9 mouse cellular contexts compared by ENCODE assay signal in the genomic region with DNA sequence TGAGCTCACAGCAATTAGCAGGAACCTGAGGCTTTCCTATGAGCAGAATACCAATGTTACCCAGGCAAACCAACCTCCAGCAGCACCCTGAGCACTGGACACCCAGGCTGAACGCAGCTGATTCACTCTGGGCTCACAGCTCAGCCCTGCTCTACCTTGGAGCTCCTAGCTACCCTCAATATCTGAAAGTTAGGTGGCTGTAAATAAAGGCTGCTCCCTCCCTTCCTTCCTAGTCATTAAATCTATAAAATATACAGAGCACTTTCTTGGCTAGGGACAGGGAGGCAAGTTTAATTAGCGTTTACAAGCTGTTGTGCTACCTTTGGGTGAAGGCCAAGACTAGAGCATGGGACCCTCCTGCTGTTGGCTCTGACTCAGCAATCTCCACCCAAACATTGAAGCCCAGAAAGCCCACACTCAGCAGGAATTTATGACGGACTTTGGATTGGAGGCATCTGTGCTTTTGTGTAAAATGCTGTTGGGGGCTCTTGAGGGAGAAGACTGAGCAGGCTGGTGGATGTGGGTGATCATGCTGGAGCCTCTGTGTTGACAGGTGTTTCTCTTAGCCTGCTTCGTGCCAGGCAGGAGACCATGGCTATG.
DNase-seq lines count a peak whose midpoint lies in the region; ATAC-seq lines count a peak whose summit lies in the region.
"Had no signal": no experiment of that assay in that cellular context is flagged by ENCODE, and none has a peak within 500 bp of the region (broad histone marks: within the 10 kb centered on the region; RNA-seq: fewer than 3 reads in every experiment).

No protein-coding gene starts in this region.

- H3K9ac ChIP-seq in kidney, embryonic 14.5 days (ENCODE audit: low read depth, low read length), result no peak overlapping the region
- no peak overlapping the region for H3K9ac ChIP-seq in stomach, embryonic 16.5 days (ENCODE audit: low read length)

- ATAC-seq in kidney, embryonic 14.5 days (ENCODE audit: low FRiP score, low TSS enrichment), result peak; percentile 65; the same call in 1 of the 2 replicates
- peak; percentile 60; the same call in 1 of the 2 replicates for ATAC-seq in stomach, embryonic 16.5 days (ENCODE audit: insufficient read depth, low FRiP score)
- no peak for ATAC-seq in megakaryocyte progenitor cell, adult 5-6 weeks (replicated peaks; ENCODE audit: poor library complexity)

- peak; percentile 17 to 28 for DNase-seq in layer of hippocampus, adult 8-10 months (ENCODE audit: low spot score in 2 of 2)
- no peak for DNase-seq in layer of hippocampus, postnatal 25 days (ENCODE audit: extremely low spot score in 1 of 2, low spot score in 1 of 2)
- DNase-seq in right cerebral cortex, postnatal 4 days, result peak; percentile 8
- DNase-seq in right cerebral cortex, adult 2 months (ENCODE audit: low spot score in 2 of 2), result no peak
- DNase-seq in urinary bladder, adult 18-20 months (ENCODE audit: low spot score in 2 of 2), result no peak
- DNase-seq: cerebellum, adult 9-10 months had no signal

- no peak overlapping the region for H3K4me2 ChIP-seq in kidney, embryonic 14.5 days (replicated peaks; ENCODE audit: low read depth, low read length)
- no peak overlapping the region for H3K4me2 ChIP-seq in stomach, embryonic 16.5 days (ENCODE audit: low read depth, low read length)

- H3K4me3 ChIP-seq in kidney, embryonic 14.5 days (ENCODE audit: low read length), result no peak overlapping the region
- H3K4me3 ChIP-seq in stomach, embryonic 16.5 days (replicated peaks; ENCODE audit: low read length), result no peak overlapping the region

- no peaks in the 10 kb centered on the region for H3K27me3 ChIP-seq in kidney, embryonic 14.5 days (ENCODE audit: control insufficient read depth, insufficient read depth, low read length)
- no peaks in the 10 kb centered on the region for H3K27me3 ChIP-seq in stomach, embryonic 16.5 days (ENCODE audit: control insufficient read depth, insufficient read depth, low read length)

- no peak overlapping the region; the same call in 1 of the 2 replicates for H3K27ac ChIP-seq in kidney, embryonic 14.5 days (ENCODE audit: low read depth, low read length)
- H3K27ac ChIP-seq in stomach, embryonic 16.5 days (ENCODE audit: low read length), result no peak overlapping the region

- peaks cover 9% of the 10 kb centered on the region; the same call in 1 of the 2 replicates for H3K4me1 ChIP-seq in kidney, embryonic 14.5 days (ENCODE audit: control insufficient read depth, insufficient read depth, low read length)
- peaks cover 7% of the 10 kb centered on the region; the same call in 1 of the 2 replicates for H3K4me1 ChIP-seq in stomach, embryonic 16.5 days (ENCODE audit: control insufficient read depth, insufficient read depth, low read length)

- H3K36me3 ChIP-seq in kidney, embryonic 14.5 days (ENCODE audit: control insufficient read depth, insufficient read depth, low read length), result no peaks in the 10 kb centered on the region
- no peaks in the 10 kb centered on the region for H3K36me3 ChIP-seq in stomach, embryonic 16.5 days (ENCODE audit: control insufficient read depth, insufficient read depth, low read length)

- no peaks in the 10 kb centered on the region for H3K9me3 ChIP-seq in kidney, embryonic 14.5 days (ENCODE audit: control insufficient read depth, low read length)
- no peaks in the 10 kb centered on the region for H3K9me3 ChIP-seq in stomach, embryonic 16.5 days (replicated peaks; ENCODE audit: control insufficient read depth, low read length)

- 36% methylated on average over 4 of the region's 4 CpGs for WGBS in kidney, embryonic 14.5 days
- 46% methylated on average over 4 of the region's 4 CpGs for WGBS in stomach, embryonic 16.5 days

Comparison
In these comparisons a context has a peak if more than half of its experiments do, and no peak if none do; other contexts are left out.
1. DNase-seq: peak in layer of hippocampus, adult 8-10 months (2 of 2) and right cerebral cortex, postnatal 4 days (single experiment); none in layer of hippocampus, postnatal 25 days (0 of 2), right cerebral cortex, adult 2 months (0 of 2) and urinary bladder, adult 18-20 months (0 of 2).